Mouse (Mus musculus): Measurements from ENCODE around the gene Sfswap. TPM values are rescaled to one million over a fixed set of nuclear protein-coding genes. Genes with fewer than 3 reads are reported as not detected.
"Not testable (repeated sequence)": the region's sequence is repeated elsewhere in the genome, so short reads cannot be mapped to it uniquely, and the experiment has no call there.

Gene Sfswap
- total RNA-seq, 2 experiments from 2014 or later: 88.9 to 103 TPM

GRCm38 (mm10) chr5:129581015-129581414 is 80.0 kb downstream of the Sfswap start:
- intact Hi-C loops (cut with DNase I): loop anchor here (2.0 kb wide), 1 partner anchor 124 kb away; no protein-coding TSS in a partner anchor
- DNase-seq (ENCODE audit: low spot score in 2 of 2): peak; percentile 59 to 92

DNA sequence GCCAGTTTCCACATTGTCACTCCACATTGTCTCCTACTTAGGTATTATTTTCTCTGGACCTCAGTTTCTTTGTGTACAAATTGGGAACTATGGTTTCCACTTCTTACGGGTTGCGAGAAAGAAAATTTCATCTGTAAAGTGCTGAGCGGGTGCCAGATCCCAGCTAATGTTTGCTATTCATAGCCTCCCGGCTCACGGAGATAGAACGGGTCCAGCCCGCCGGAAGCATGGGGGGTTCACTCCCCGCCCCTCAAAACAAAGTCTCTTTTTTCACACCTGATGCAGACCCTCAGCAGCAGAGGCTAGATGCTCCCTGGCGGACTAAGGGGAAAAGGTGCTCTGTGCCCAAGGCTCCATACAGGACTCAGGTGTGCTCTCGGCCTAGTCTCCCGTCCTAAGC is 82.3 kb downstream of the Sfswap start:
- DNase-seq (ENCODE audit: low spot score in 2 of 2): peak; percentile 40 to 42
- intact Hi-C loops (cut with DNase I): loop anchor here (2.0 kb wide), 1 partner anchor 167 kb away; no protein-coding TSS in a partner anchor

DNA sequence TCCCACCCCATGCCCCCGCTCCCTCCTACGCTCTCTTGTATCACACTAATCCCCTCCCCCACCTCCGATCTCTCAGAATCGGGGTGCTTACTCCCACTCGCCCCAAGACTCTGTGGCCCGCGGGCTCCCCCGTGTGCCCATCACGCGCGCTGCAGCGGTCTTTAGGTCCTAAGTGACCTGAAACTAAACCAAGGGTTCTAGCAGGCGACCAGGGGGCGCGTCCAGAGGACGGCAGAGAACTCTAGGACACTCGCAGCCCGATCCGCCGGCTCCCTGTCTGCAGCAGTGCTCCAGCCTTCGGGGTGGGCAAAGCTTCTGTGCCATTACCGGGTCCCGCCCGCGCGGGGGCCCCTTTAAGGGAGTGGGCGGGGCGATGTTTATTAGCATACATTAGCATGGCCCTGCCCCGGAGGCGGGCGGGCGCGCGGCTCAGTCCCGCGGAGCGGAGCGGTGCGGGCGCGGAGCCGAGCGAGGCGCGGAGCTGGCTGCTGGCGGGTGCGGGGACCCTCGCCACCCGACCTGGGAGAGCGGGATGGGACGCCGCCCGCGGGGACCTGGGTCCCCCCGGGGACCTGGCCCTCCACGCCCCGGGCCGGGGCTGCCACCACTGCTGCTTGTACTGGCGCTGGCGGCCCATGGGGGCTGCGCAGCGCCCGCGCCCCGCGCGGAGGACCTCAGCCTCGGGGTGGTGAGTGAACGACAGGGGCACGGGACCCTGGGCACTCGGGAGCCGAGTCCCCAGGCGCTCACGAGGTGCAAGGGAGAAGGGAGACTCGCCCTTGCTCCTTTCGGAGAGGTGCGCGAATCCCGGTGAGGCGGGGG is 83.0 kb downstream of the Sfswap start, which contains the start of gene Mmp17:
Gene Mmp17 (plus strand): TSS at position 409 of the 822 bp plus-strand sequence.
- intact Hi-C loops (cut with DNase I): loop anchor here (2.0 kb wide), 4 partner anchors 167 to 521 kb away; no protein-coding TSS in a partner anchor
- peak; percentile 91 to 92 for DNase-seq (ENCODE audit: low spot score in 2 of 2)

DNA sequence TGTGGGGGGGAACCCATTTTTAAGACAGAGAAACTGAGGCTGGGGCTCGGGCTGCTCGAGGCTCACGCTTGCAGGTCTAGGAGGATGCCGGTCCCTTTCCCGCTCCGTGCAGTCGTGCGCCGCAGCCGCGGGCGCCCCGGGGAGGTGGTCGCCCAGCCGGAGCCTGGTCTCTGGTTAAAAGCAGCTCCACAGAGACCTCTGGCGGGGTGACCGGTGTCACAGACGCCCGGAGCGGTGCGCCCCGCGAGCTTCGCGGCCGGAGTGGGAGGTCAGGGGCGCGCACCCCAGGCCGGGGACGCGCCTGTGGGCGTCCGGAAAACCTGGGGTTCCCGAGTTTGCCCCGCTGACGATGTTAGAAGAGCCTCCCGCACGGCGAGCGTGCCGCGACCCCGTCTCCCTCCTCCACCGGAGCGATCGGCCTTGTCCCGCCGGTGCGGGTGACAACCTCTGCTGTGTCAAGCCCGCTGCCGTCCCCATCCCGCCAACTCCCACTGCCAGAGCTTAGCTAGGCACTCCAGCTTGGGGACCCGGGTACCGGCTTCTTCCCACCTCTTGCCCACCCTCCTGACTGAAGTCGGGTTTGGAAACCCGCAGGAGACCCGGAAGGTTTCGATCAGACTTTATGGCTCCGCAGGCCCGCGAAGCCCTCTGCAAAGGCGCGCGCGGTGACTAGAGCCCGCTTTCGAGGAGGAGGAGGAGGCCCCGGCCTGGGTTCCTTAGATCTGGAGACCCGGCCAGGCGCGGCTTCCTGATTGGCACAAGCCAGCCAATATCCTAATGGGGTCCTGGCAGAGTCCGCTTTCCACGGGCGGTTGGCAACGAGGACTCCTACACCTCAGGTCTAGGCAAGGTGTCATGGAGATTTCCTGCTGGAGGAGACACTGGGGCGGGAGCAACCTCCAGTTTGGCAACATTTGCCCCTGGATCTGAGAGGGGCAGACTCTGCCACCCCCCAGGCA is 83.8 kb downstream of the Sfswap start:
- DNase-seq (ENCODE audit: low spot score in 2 of 2): peak in 1 of 2 experiments; percentile 42
- intact Hi-C loops (cut with DNase I): loop anchor here (2.0 kb wide), 3 partner anchors 196 to 522 kb away; no protein-coding TSS in a partner anchor

- DNase-seq (ENCODE audit: low spot score in 2 of 2): peak; percentile 79 to 82
- intact Hi-C loops (cut with DNase I): no loop called here
Observed at GRCm38 (mm10) chr5:129586016-129586415, 85.0 kb downstream of the Sfswap start.

DNA sequence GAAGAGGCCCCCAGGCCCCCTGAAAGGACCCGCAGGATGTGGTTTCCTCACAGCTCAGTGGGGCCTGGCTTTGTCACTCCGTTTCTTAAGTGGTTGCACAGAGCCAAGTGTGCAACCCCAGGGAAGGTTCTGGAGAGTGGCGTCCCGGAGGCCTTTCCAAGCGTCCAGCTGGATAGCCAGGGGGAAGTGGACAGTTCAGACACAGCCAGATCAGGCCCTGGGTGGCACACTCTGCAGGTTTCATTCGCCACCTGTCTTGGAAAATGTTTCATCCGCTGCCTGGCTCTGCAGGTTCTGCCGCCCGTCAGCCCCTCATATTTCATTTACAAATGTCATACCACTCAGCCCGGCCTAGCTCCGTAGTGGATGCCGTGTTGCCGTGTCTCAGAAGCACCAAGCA is 85.5 kb downstream of the Sfswap start:
- intact Hi-C loops (cut with DNase I): no loop called here
- DNase-seq (ENCODE audit: low spot score in 2 of 2): no peak

DNA sequence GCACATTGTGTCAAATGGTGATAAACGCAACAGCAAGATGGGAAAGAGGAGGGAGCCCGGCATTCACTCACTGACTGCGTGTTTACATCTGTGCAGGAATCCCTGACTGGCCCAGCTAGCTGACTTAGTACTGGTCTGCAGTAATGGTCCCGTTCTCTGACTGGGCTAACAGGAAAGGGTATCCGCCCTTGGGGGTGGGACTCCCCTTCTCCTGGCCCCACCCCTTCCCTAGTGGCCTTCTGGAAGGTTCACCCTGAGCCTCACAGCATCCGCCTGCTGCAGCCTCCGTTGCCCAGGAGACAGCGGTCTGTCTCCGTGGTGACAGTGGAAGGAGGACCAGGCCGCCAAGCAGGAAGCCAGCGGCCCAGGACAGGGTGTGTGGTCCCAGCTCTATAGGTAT is 89.9 kb downstream of the Sfswap start:
- intact Hi-C loops (cut with DNase I): loop anchor here (5.0 kb wide), 1 partner anchor 254 kb away; no protein-coding TSS in a partner anchor
- DNase-seq (ENCODE audit: low spot score in 2 of 2): peak; percentile 48 to 74

- intact Hi-C loops (cut with DNase I): loop anchor here (1.0 to 5.0 kb wide), 2 partner anchors 257 to 416 kb away; no protein-coding TSS in a partner anchor
- DNase-seq (ENCODE audit: low spot score in 2 of 2): peak; percentile 84 to 91
Observed at GRCm38 (mm10) chr5:129594116-129595114, 93.4 kb downstream of the Sfswap start.

- DNase-seq (ENCODE audit: low spot score in 2 of 2): no peak
- intact Hi-C loops (cut with DNase I): no loop called here
Observed at GRCm38 (mm10) chr5:129602071-129602487, 101.1 kb downstream of the Sfswap start.

- intact Hi-C loops (cut with DNase I): no loop called here
- DNase-seq (ENCODE audit: low spot score in 2 of 2): no peak
Observed at GRCm38 (mm10) chr5:129607476-129607875, 106.5 kb downstream of the Sfswap start.

- peak; percentile 82 to 90 for DNase-seq (ENCODE audit: low spot score in 2 of 2)
- intact Hi-C loops (cut with DNase I): loop anchor here (2.0 kb wide), 1 partner anchor 114 kb away; the partner anchor contains the start of gene Nipsnap2
Observed at GRCm38 (mm10) chr5:129611060-129611459, 110.0 kb downstream of the Sfswap start.

DNA sequence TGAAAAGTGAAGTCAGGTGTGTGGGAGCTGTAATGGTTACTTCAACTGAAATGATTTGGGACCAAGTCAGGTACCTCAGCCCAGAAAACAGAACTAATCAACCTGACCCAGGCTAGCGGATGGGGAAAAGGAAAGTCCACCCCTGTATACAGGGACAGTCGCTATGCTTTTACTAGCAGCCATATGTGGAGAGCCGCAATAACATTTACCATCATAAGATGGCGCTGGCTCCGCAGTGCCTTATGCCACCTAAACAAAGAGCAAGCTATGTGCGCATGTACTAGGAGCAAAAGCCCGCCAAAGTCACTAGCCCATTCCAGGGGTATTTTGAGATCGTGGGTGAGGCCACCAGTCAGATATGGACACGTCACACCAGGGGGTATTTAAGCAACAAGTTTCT is 119.6 kb downstream of the Sfswap start:
- intact Hi-C loops (cut with DNase I); DNase-seq (ENCODE audit: low spot score in 2 of 2): not testable (repeated sequence)

Other genes starting within 250 kb of the Sfswap start
- 100 to 1,000 TPM; 100 to 101 TPM for gene Mmp17, start 82.9 kb downstream of the Sfswap start, total RNA-seq (2021)
- 1 to 10 TPM; 6.5 to 7.6 TPM for gene Zfp11, start 168.9 kb downstream of the Sfswap start, total RNA-seq (2021)
- gene Sept14, start 207.3 kb downstream of the Sfswap start, total RNA-seq (2021): not detected
- 10 to 100 TPM; 80.0 to 87.2 TPM for gene Mrps17, start 214.3 kb downstream of the Sfswap start, total RNA-seq (2021)
- gene Nipsnap2, start 223.8 kb downstream of the Sfswap start, total RNA-seq (2021): 10 to 100 TPM; 76.9 to 79.4 TPM